Mouse (Mus musculus) Patski (cell line): ENCODE measurements at regions not wholly inside any gene's neighbourhood (a gene's known extent, or its start where the extent isn't known, plus 50 kb on each side); places are given as distances from the start of the nearest gene placed in this dataset.
A peak's percentile ranks its signal among the peaks of the same experiment; 100 is the strongest.

Source experiments
- ATAC-seq: fragments of 100-300 bp; one replicate; pipeline ENCODE4 v1.8.0; 2021
- CTCF ChIA-PET: fragments of 350-600 bp; sonication (Branson Sonifier 250); formaldehyde crosslinking; loops from one replicate; lab custom pipeline; 2022; ENCODE audit warnings: inconsistent platforms; lab: Charles Lee
- POLR2A ChIA-PET: fragments of 350-600 bp; sonication (Branson Sonifier 250); formaldehyde crosslinking; loops from one replicate; lab custom pipeline; 2022; ENCODE audit warnings: antibody characterized with exemption, inconsistent platforms; lab: Charles Lee
- DNase-seq: peaks from one replicate; pipeline ENCODE4 v3.0.0-alpha.2; 2011; ENCODE audit warnings: low read depth, low spot score
- H3K27me3 ChIP-seq: fragments of 371-371 bp; one replicate; pipeline ENCODE4 v1.5.1; 2021
- CTCF ChIP-seq: fragments of 100-300 bp; IDR thresholded peaks from one replicate; pipeline ENCODE4 v1.5.1; 2021
- in situ Hi-C: fragments of 300-500 bp; cut with MboI; formaldehyde crosslinking; loops from 3 replicates; pipeline ENCODE4 v1.11.1; 2018; ENCODE audit warnings: low pct_unique_long_range_greater_than_20kb, mixed read lengths

GRCm38 (mm10) chr6:140278750-140279149, 145.1 kb upstream of the Plekha5 start:
- H3K27me3 ChIP-seq, result no peaks in the 10 kb centered on the region
- in situ Hi-C loops, result no loop called here
- ATAC-seq (no peak), DNase-seq (no peak)
- CTCF ChIA-PET, result interaction anchor here (1.3 kb wide), 1 partner anchor 15 kb away, joined by 3 read pairs; no protein-coding TSS in a partner anchor
- POLR2A ChIA-PET, result interaction anchor here (0.5 kb wide), 1 partner anchor 134 kb away, joined by 3 read pairs; no protein-coding TSS in a partner anchor
- no peak for TF ChIP-seq CTCF

- ChIA-PET POLR2A (no interaction called here), CTCF (interaction anchor here (1.7 kb wide), 1 partner anchor 10 kb away, joined by 8 read pairs; no protein-coding TSS in a partner anchor)
- in situ Hi-C loops, result no loop called here
- TF ChIP-seq CTCF, result no peak
- H3K27me3 ChIP-seq, result no peaks in the 10 kb centered on the region
- DNase-seq, result no peak
- no peak for ATAC-seq
Observed at GRCm38 (mm10) chr6:140270592-140270991, 153.3 kb upstream of the Plekha5 start.

GRCm38 (mm10) chr6:140268315-140269070, 155.4 kb upstream of the Plekha5 start:
- in situ Hi-C loops, result no loop called here
- TF ChIP-seq CTCF, result no peak
- POLR2A ChIA-PET, result interaction anchor here (0.7 kb wide), 1 partner anchor 172 kb away, joined by 7 read pairs; no protein-coding TSS in a partner anchor
- ATAC-seq (no peak), DNase-seq (no peak)
- CTCF ChIA-PET, result interaction anchor here (1.3 kb wide), 1 partner anchor 34 kb away, joined by 4 read pairs; no protein-coding TSS in a partner anchor
- H3K27me3 ChIP-seq, result no peaks in the 10 kb centered on the region

- CTCF ChIA-PET, result interaction anchor here (1.1 kb wide), 1 partner anchor 14 kb away, joined by 3 read pairs; no protein-coding TSS in a partner anchor
- no peak for ATAC-seq
Observed at GRCm38 (mm10) chr6:140263920-140264319, 159.9 kb upstream of the Plekha5 start.

GRCm38 (mm10) chr6:140261813-140262212, 162.0 kb upstream of the Plekha5 start:
- DNase-seq (no peak), ATAC-seq (peak; percentile 69)
- CTCF ChIA-PET, result no interaction called here
- in situ Hi-C loops, result no loop called here
- POLR2A ChIA-PET, result no interaction called here
- TF ChIP-seq CTCF, result no peak
- H3K27me3 ChIP-seq, result no peaks in the 10 kb centered on the region

More at GRCm38 (mm10) chr6:140263920-140264319, 159.9 kb upstream of the Plekha5 start:
- no peaks in the 10 kb centered on the region for H3K27me3 ChIP-seq
- POLR2A ChIA-PET, result no interaction called here
- no peak for TF ChIP-seq CTCF
- in situ Hi-C loops, result no loop called here
- DNase-seq, result no peak

- ATAC-seq (no peak), DNase-seq (no peak)
- TF ChIP-seq CTCF, result peak; percentile 18
- CTCF ChIA-PET, result no interaction called here
- in situ Hi-C loops, result no loop called here
- POLR2A ChIA-PET, result interaction anchor here (0.7 kb wide), 1 partner anchor 305 kb away, joined by 4 read pairs; no protein-coding TSS in a partner anchor
- no peaks in the 10 kb centered on the region for H3K27me3 ChIP-seq
Observed at GRCm38 (mm10) chr6:140258761-140259160, 165.1 kb upstream of the Plekha5 start.

- H3K27me3 ChIP-seq, result no peaks in the 10 kb centered on the region
- ATAC-seq (no peak), DNase-seq (no peak)
- CTCF ChIA-PET, result no interaction called here
- POLR2A ChIA-PET, result interaction anchor here (0.7 kb wide), 1 partner anchor 304 kb away, joined by 4 read pairs; no protein-coding TSS in a partner anchor
- in situ Hi-C loops, result no loop called here
- no peak for TF ChIP-seq CTCF
Observed at GRCm38 (mm10) chr6:140258101-140258500, 165.8 kb upstream of the Plekha5 start.

GRCm38 (mm10) chr6:140251527-140251926, 172.3 kb upstream of the Plekha5 start:
- POLR2A ChIA-PET, result no interaction called here
- in situ Hi-C loops, result no loop called here
- DNase-seq (no peak), ATAC-seq (no peak)
- TF ChIP-seq CTCF, result no peak
- CTCF ChIA-PET, result no interaction called here
- H3K27me3 ChIP-seq, result no peaks in the 10 kb centered on the region

- DNase-seq (no peak), ATAC-seq (no peak)
- TF ChIP-seq CTCF, result no peak
- in situ Hi-C loops, result no loop called here
- ChIA-PET CTCF (no interaction called here), POLR2A (no interaction called here)
- H3K27me3 ChIP-seq, result no peaks in the 10 kb centered on the region
Observed at GRCm38 (mm10) chr6:140243411-140244151, 180.3 kb upstream of the Plekha5 start.

GRCm38 (mm10) chr6:140239356-140239755, 184.5 kb upstream of the Plekha5 start:
- POLR2A ChIA-PET, result no interaction called here

More at GRCm38 (mm10) chr6:140239356-140239755, 184.5 kb upstream of the Plekha5 start:
- no peak for TF ChIP-seq CTCF
- CTCF ChIA-PET, result no interaction called here
- no peaks in the 10 kb centered on the region for H3K27me3 ChIP-seq
- in situ Hi-C loops, result no loop called here
- DNase-seq (no peak), ATAC-seq (peak; percentile 74)
